Mouse (Mus musculus) hindbrain, embryonic 12.5 days (tissue): ENCODE data around the gene Eng. TPM values are rescaled to one million over a fixed set of nuclear protein-coding genes. Genes with fewer than 3 reads are reported as not detected.

Experiments
- ATAC-seq: fragments of 200-750 bp; cut with Nextera tagmentation; 2 replicates; pipeline ENCODE4 v1.8.0; 2017; ENCODE audit warnings: moderate TSS enrichment; ENCODE audit not compliant: low FRiP score
- H3K27ac ChIP-seq: fragments of 300-500 bp; sonication (generic); 2 replicates; pipeline ENCODE4 v1.5.1; 2016; ENCODE audit warnings: mild to moderate bottlenecking
- H3K27me3 ChIP-seq: fragments of 300-500 bp; sonication (generic); 2 replicates; pipeline ENCODE4 v1.6.1; 2016; ENCODE audit warnings: mild to moderate bottlenecking
- H3K36me3 ChIP-seq: fragments of 300-500 bp; sonication (generic); 2 replicates; pipeline ENCODE4 v1.6.1; 2016; ENCODE audit warnings: mild to moderate bottlenecking
- H3K4me1 ChIP-seq: fragments of 300-500 bp; sonication (generic); 2 replicates; pipeline ENCODE4 v1.6.1; 2016
- H3K4me2 ChIP-seq: fragments of 300-500 bp; sonication (generic); replicated peaks from 2 replicates; pipeline ENCODE4 v1.6.1; 2016; ENCODE audit warnings: mild to moderate bottlenecking
- H3K4me3 ChIP-seq: fragments of 300-500 bp; sonication (generic); 2 replicates; pipeline ENCODE4 v1.5.1; 2016; ENCODE audit warnings: mild to moderate bottlenecking
- H3K9ac ChIP-seq: fragments of 300-500 bp; sonication (generic); 2 replicates; pipeline ENCODE4 v1.6.1; 2016; ENCODE audit warnings: mild to moderate bottlenecking, moderate library complexity
- H3K9me3 ChIP-seq: fragments of 300-500 bp; sonication (generic); replicated peaks from 2 replicates; pipeline ENCODE4 v1.6.1; 2016; ENCODE audit warnings: mild to moderate bottlenecking
- WGBS: fragments of 180-500 bp; shearing (Covaris S2); methylation state at CpG from one replicate; pipeline ENCODE4 v1.1.7; 2016; 5-methylcytosine and 5-hydroxymethylcytosine counted together
- polyA plus RNA-seq: library from polyadenylated mRNA; unstranded; fragments of >200 nt; fragmentation: Nextera tagmentation; extraction: Ambion mirVana; gene quantifications from 2 replicates; pipeline ENCODE4 v1.2.1, GENCODE M21; 2016

Gene Eng
- polyA plus RNA-seq, 1 experiment from 2014 or later = 31.6 TPM

GRCm38 (mm10) chr2:32655394-32655744 lies 9.0 kb downstream of the Eng start:
- ATAC-seq = no peak
- Histone ChIP-seq H3K27me3 (no peaks in the 10 kb centered on the region), H3K36me3 (no peaks in the 10 kb centered on the region), H3K9ac (no peak overlapping the region), H3K4me3 (no peak overlapping the region), H3K4me2 (no peak overlapping the region), H3K4me1 (peaks cover 6% of the 10 kb centered on the region; the same call in 1 of the 2 replicates), H3K9me3 (no peaks in the 10 kb centered on the region), H3K27ac (no peak overlapping the region)
- 86% methylated on average over 3 of the region's 3 CpGs for WGBS

- no peaks in the 10 kb centered on the region for H3K27me3 ChIP-seq
- H3K36me3 ChIP-seq = no peaks in the 10 kb centered on the region
- H3K4me2 ChIP-seq = no peak overlapping the region
- WGBS = 65% methylated on average over 12 of the region's 12 CpGs
- H3K4me1 ChIP-seq = peaks cover 6% of the 10 kb centered on the region; the same call in 1 of the 2 replicates
- no peak for ATAC-seq
- no peak overlapping the region for H3K4me3 ChIP-seq
- H3K27ac ChIP-seq = no peak overlapping the region
- no peak overlapping the region for H3K9ac ChIP-seq
- H3K9me3 ChIP-seq = no peaks in the 10 kb centered on the region
These were observed 9.4 kb downstream of the Eng start for GRCm38 (mm10) chr2:32655826-32656225.

GRCm38 (mm10) chr2:32658873-32659272 lies 12.5 kb downstream of the Eng start:
- Histone ChIP-seq H3K27me3 (no peaks in the 10 kb centered on the region), H3K4me2 (no peak overlapping the region), H3K4me1 (peaks cover 16% of the 10 kb centered on the region), H3K27ac (no peak overlapping the region), H3K4me3 (no peak overlapping the region), H3K9me3 (no peaks in the 10 kb centered on the region), H3K36me3 (no peaks in the 10 kb centered on the region), H3K9ac (no peak overlapping the region)
- 92% methylated on average over 2 of the region's 2 CpGs for WGBS
- ATAC-seq = no peak

DNA sequence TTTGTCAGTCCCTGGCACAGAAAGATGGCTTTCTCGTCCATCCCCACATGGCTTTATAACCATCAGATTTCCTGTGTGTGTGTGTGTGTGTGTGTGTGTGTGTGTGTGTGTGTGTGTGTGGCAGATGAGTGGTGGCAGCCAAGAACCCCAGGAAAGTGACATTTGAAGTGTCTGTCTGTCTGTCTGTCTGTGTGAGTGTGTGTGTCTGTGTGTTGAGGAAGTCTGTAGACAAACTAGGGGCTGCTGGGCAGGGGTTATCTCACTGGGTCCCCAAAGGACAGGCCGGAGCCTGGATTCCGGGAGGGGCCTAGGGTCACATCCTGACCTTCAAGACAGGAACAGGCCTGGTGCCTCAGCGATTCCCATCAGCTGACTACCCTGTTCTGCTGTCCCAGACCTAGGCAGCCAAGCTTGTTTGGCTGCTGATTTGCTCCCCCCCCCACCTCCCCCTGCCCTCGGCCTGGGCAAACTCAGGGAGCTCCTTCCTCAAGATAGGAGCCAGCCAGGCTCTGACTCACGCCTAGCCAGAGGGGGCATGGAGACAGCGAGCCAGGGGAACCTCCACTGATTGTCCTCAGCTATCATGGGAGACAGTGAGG lies 15.2 kb downstream of the Eng start:
- Histone ChIP-seq H3K9ac (no peak overlapping the region), H3K4me2 (no peak overlapping the region), H3K4me1 (peaks cover 13% of the 10 kb centered on the region; the same call in 1 of the 2 replicates), H3K4me3 (no peak overlapping the region), H3K27ac (no peak overlapping the region), H3K9me3 (no peaks in the 10 kb centered on the region), H3K36me3 (no peaks in the 10 kb centered on the region), H3K27me3 (no peaks in the 10 kb centered on the region)
- 60% methylated on average over 7 of the region's 7 CpGs for WGBS
- ATAC-seq = no peak

DNA sequence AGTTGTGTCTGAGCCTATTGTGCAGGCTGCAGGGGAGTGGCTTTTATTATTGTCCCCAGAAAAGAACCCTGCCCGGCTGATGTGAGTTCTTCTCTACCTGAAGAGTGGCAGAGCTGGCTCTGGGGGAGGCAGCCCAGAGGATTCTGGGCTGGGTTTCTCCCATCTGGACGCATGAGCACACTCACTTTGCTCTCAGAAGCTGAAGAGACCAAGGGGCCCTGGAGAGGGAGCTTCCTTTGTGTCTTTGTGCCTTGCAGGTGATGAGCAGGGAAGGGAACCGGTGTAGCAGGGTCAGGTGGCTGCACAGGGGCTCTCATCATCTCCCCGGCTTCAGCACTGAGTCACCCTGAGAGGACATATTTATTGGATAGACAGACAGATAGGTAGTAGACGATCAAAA lies 15.9 kb downstream of the Eng start:
- Histone ChIP-seq H3K4me2 (no peak overlapping the region), H3K4me1 (peaks cover 13% of the 10 kb centered on the region; the same call in 1 of the 2 replicates), H3K27me3 (no peaks in the 10 kb centered on the region), H3K27ac (no peak overlapping the region), H3K9me3 (no peaks in the 10 kb centered on the region), H3K9ac (no peak overlapping the region), H3K4me3 (no peak overlapping the region), H3K36me3 (no peaks in the 10 kb centered on the region)
- no peak for ATAC-seq
- WGBS = 60% methylated on average over 5 of the region's 5 CpGs

DNA sequence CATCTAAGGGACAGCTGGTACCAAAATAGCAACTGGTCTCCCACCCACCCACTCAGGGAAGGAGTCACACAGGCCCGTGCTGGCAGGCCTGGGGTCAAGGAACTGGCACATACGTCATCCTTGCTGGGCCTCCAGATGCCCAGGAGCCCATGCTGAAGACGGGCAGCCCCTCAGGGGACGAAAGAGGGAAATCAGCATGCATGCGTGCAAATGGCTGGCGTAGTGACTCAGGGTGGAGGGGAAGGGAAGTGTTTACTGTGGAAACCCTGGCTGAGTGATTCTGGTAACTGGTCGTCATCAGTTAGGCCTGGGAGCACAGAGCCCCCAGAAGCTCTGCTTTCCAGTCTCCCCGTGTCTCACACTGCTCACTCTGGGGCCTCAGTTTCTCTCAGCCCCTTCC lies 18.9 kb downstream of the Eng start:
- Histone ChIP-seq H3K27ac (no peak overlapping the region), H3K9me3 (no peaks in the 10 kb centered on the region), H3K27me3 (no peaks in the 10 kb centered on the region), H3K4me2 (no peak overlapping the region), H3K4me3 (no peak overlapping the region), H3K4me1 (peaks cover 13% of the 10 kb centered on the region; the same call in 1 of the 2 replicates), H3K9ac (no peak overlapping the region), H3K36me3 (no peaks in the 10 kb centered on the region)
- ATAC-seq = no peak
- WGBS = 75% methylated on average over 8 of the region's 8 CpGs

GRCm38 (mm10) chr2:32665853-32666252 lies 19.5 kb downstream of the Eng start:
- Histone ChIP-seq H3K9ac (no peak overlapping the region), H3K27me3 (no peaks in the 10 kb centered on the region), H3K36me3 (no peaks in the 10 kb centered on the region), H3K27ac (no peak overlapping the region), H3K4me1 (peaks cover 13% of the 10 kb centered on the region; the same call in 1 of the 2 replicates), H3K4me2 (no peak overlapping the region), H3K9me3 (no peaks in the 10 kb centered on the region), H3K4me3 (no peak overlapping the region)
- no peak for ATAC-seq
- 86% methylated on average over 6 of the region's 6 CpGs for WGBS

GRCm38 (mm10) chr2:32667775-32668174 lies 21.4 kb downstream of the Eng start:
- Histone ChIP-seq H3K27me3 (no peaks in the 10 kb centered on the region), H3K4me3 (no peak overlapping the region), H3K27ac (peak overlapping the region; percentile 45), H3K36me3 (no peaks in the 10 kb centered on the region), H3K9me3 (no peaks in the 10 kb centered on the region), H3K4me1 (peaks cover 4% of the 10 kb centered on the region; the same call in 1 of the 2 replicates), H3K9ac (no peak overlapping the region), H3K4me2 (no peak overlapping the region)
- ATAC-seq = no peak
- WGBS = 49% methylated on average over 11 of the region's 11 CpGs

- H3K9me3 ChIP-seq = no peaks in the 10 kb centered on the region
- peaks cover 4% of the 10 kb centered on the region; the same call in 1 of the 2 replicates for H3K4me1 ChIP-seq
- no peak for ATAC-seq
- H3K4me3 ChIP-seq = no peak overlapping the region
- no peaks in the 10 kb centered on the region for H3K36me3 ChIP-seq
- H3K9ac ChIP-seq = no peak overlapping the region
- H3K27me3 ChIP-seq = no peaks in the 10 kb centered on the region
- H3K27ac ChIP-seq = no peak overlapping the region
- WGBS = 78% methylated on average over 7 of the region's 7 CpGs
- H3K4me2 ChIP-seq = no peak overlapping the region
These were observed 21.8 kb downstream of the Eng start for GRCm38 (mm10) chr2:32668176-32668575.

DNA sequence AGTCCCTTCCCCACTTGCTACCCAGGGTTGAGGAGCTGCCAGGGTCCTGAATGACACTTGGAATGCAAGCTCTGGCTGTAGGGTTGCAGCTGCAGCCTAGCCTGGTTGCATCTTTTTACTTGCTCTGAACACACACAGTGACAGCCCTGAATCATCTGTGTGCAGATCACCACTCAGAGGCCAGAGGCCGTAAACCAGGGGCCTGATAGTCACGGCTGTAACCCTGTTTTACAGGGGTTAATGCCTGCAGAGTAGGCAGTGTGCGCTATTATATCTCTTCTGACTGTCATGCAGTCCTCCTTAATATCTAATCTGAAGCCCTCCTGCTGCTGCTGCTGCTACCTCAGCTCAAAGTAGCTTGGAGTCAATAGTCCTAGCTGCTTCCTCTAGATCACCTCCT lies 23.5 kb downstream of the Eng start:
- ATAC-seq = no peak

DNA sequence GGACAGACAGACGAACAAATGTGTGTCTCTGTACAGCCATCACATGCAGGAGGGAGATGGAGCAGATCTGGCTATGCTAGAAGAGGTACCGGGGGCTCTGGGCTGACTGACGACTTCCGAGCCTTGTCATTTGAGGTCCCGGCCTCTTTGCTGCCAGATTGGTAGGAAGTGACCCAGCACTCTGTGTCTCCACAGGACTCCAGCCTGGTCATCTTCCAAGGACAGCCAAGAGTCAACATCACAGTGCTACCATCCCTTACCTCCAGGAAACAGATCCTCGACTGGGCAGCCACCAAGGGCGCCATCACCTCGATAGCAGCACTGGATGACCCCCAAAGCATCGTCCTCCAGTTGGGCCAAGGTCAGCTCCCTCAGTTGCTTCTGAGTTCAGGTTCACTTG lies 24.8 kb downstream of the Eng start:
- Histone ChIP-seq H3K9ac (no peak overlapping the region), H3K36me3 (no peaks in the 10 kb centered on the region), H3K9me3 (no peaks in the 10 kb centered on the region), H3K27me3 (no peaks in the 10 kb centered on the region), H3K4me3 (no peak overlapping the region), H3K4me1 (no peaks in the 10 kb centered on the region), H3K27ac (no peak overlapping the region), H3K4me2 (no peak overlapping the region)
- no peak for ATAC-seq
- 86% methylated on average over 9 of the region's 9 CpGs for WGBS

More for the DNA sequence above, 23.5 kb downstream of the Eng start:
- no peak overlapping the region for H3K4me2 ChIP-seq
- no peaks in the 10 kb centered on the region for H3K27me3 ChIP-seq
- H3K4me3 ChIP-seq = no peak overlapping the region
- no peak overlapping the region for H3K9ac ChIP-seq
- no peaks in the 10 kb centered on the region for H3K36me3 ChIP-seq
- 84% methylated on average over 3 of the region's 3 CpGs for WGBS
- peaks cover 4% of the 10 kb centered on the region; the same call in 1 of the 2 replicates for H3K4me1 ChIP-seq
- H3K9me3 ChIP-seq = no peaks in the 10 kb centered on the region
- no peak overlapping the region for H3K27ac ChIP-seq

DNA sequence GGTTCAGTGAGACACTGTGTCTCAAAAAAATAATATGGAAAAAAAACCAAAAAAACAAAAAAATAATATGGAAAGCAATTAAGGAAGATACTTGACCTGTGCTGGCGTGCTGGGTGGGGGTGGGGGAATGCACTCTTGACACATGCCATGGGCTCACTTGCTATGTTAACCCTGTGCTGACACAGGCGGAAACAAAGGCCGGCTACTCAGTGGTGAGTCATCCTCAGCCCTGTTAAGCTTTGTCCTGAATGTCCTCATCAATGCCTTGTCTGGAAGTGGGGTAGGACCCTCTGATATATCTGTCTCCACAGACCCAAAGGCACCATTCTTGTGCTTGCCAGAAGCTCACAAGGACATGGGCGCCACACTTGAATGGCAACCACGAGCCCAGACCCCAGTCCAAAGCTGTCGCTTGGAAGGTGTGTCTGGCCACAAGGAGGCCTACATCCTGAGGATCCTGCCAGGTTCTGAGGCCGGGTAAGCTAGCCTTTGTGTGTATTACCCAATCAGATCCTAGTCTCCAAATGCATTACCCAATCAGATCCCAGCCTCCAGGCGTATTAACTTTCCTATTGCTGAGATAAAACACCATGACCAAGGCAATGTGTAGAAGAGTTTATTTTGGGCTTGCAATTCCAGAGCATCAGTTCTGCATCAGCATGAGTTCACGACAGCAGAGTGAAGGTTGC lies 25.7 kb downstream of the Eng start:
- no peak overlapping the region for H3K27ac ChIP-seq
- no peak for ATAC-seq
- H3K4me2 ChIP-seq = no peak overlapping the region
- H3K9ac ChIP-seq = no peak overlapping the region
- H3K4me3 ChIP-seq = no peak overlapping the region
- H3K4me1 ChIP-seq = no peaks in the 10 kb centered on the region
- no peaks in the 10 kb centered on the region for H3K27me3 ChIP-seq
- 0 out of 2 replicates have a peak, but pooled peaks cover 4% of the 10 kb centered on the region for H3K9me3 ChIP-seq
- 73% methylated on average over 9 of the region's 9 CpGs for WGBS
- no peaks in the 10 kb centered on the region for H3K36me3 ChIP-seq
